Mouse (Mus musculus): Measurements from ENCODE around the gene Uroc1. TPM values are rescaled to one million over a fixed set of nuclear protein-coding genes. Genes with fewer than 3 reads are reported as not detected.
A peak's percentile ranks its signal among the peaks of the same experiment; 100 is the strongest.

The Uroc1 gene
- polyA plus RNA-seq, 1 experiment from 2014 or later: 0.04 TPM

DNA sequence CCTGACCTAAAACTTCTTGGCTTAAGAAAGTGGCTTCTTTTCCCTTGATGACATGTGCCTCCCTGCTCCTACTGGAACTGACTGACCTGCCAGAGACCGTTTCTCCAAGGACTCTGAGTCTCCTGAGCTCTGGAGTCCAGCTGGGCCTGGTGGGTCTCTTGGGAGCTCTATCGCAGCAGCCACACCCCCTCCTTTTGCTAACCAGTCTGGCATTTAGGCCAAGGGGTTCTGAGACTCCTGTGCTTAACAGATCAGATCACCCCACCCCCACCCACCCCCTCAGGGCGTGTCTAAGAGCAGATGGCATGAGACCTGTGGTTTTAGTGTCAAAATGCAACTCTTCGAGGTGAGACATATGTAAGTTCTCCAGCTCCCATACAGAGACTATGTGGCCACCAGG lies 11.3 kb upstream of the Uroc1 start:
- no peak for ATAC-seq (ENCODE audit: low FRiP score, low read depth)
- no peaks in the 10 kb centered on the region for H3K9me3 ChIP-seq
- no peaks in the 10 kb centered on the region for H3K36me3 ChIP-seq
- H3K4me2 ChIP-seq (replicated peaks): no peak overlapping the region
- peaks cover 5% of the 10 kb centered on the region for H3K4me1 ChIP-seq
- H3K9ac ChIP-seq: no peak overlapping the region
- 46% methylated on average over 4 of the region's 4 CpGs for WGBS
- no peak overlapping the region for H3K27ac ChIP-seq
- peaks cover 22% of the 10 kb centered on the region for H3K27me3 ChIP-seq
- no peak overlapping the region for H3K4me3 ChIP-seq

DNA sequence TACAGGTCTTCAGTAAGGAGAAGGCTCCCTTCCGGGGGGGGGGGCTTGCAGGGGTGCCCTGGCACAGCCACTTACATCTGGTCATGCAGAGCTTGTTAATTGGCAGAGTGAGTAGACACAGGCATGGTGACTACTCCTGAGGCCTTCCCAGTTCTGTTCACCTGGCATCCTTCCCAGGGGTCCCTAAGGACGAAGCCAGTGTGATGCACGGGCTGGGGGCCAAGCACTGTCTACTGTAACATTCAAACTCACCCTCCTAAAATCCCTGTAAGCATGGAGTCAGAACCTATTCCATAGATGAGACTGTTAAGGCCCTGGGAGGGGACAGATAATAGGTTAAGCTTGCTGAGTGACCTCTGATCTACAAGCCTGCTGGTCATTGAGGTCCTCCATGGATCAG lies 9.1 kb upstream of the Uroc1 start:
- H3K27ac ChIP-seq: no peak overlapping the region
- WGBS: 63% methylated on average over 3 of the region's 3 CpGs
- H3K4me1 ChIP-seq: peaks cover 5% of the 10 kb centered on the region
- peaks cover 26% of the 10 kb centered on the region for H3K27me3 ChIP-seq
- no peaks in the 10 kb centered on the region for H3K36me3 ChIP-seq
- H3K4me2 ChIP-seq (replicated peaks): no peak overlapping the region
- no peaks in the 10 kb centered on the region for H3K9me3 ChIP-seq
- no peak overlapping the region for H3K4me3 ChIP-seq
- H3K9ac ChIP-seq: no peak overlapping the region
- ATAC-seq (ENCODE audit: low FRiP score, low read depth): no peak

DNA sequence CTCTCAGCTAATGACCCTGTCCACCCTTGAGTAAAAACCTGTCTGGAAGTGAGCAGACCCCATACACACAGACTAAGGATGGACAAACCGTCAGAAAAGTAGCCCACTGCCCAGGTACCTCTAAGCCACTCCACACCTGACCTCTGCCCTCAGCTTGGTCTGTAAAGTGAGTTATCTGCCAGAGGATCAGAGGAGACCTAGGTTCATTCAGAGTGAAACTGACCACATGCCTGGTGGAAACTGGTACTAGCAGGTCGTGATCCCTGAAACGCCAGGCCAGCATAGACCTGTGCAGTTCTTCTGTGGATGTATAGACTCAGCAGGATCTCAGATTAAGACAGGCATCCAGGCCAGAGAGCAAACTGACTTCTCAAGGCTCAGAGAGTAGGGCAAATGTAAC lies 8.6 kb upstream of the Uroc1 start:
- Histone ChIP-seq H3K9ac (no peak overlapping the region), H3K27ac (no peak overlapping the region), H3K27me3 (peaks cover 26% of the 10 kb centered on the region), H3K9me3 (no peaks in the 10 kb centered on the region), H3K4me3 (no peak overlapping the region), H3K4me2 (replicated peaks) (peak overlapping the region; percentile 59; the same call in 1 of the 2 replicates), H3K4me1 (peaks cover 5% of the 10 kb centered on the region), H3K36me3 (no peaks in the 10 kb centered on the region)
- no peak for ATAC-seq (ENCODE audit: low FRiP score, low read depth)
- WGBS: 63% methylated on average over 3 of the region's 3 CpGs

DNA sequence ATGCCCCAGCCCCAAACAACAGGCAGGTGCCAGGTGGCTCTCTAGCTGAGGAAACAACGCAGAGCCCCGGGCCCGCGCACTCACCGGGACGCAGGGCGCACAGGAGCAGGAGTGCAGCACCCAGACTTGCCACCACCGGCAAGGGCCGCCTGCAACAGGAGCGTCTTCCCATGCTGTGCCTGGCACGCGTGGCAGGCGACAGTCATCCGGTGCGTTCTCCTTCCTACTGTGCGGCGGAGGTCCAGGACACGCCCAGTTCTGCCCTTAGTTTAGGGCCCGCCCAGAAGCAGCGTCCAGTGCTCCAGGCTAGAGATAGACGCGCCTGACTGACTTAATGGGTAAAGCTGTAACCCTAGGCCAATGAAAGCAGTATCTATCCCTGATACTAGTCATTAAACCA lies 8.1 kb upstream of the Uroc1 start, which contains the start of gene Chst13:
Chst13 (minus strand) TSS at position 195 of the 400 bp plus-strand sequence.
- 4% methylated on average over 22 of the region's 22 CpGs for WGBS
- no peaks in the 10 kb centered on the region for H3K36me3 ChIP-seq
- peaks cover 26% of the 10 kb centered on the region for H3K27me3 ChIP-seq
- H3K4me1 ChIP-seq: peaks cover 5% of the 10 kb centered on the region
- no peak within 1 kb of the TSS for H3K9ac ChIP-seq
- no peak within 1 kb of the TSS for H3K27ac ChIP-seq
- H3K4me3 ChIP-seq: peak within 1 kb of the TSS; percentile 26
- H3K9me3 ChIP-seq: no peaks in the 10 kb centered on the region
- H3K4me2 ChIP-seq (replicated peaks): peak within 1 kb of the TSS; percentile 59
- ATAC-seq (ENCODE audit: low FRiP score, low read depth): no peak

DNA sequence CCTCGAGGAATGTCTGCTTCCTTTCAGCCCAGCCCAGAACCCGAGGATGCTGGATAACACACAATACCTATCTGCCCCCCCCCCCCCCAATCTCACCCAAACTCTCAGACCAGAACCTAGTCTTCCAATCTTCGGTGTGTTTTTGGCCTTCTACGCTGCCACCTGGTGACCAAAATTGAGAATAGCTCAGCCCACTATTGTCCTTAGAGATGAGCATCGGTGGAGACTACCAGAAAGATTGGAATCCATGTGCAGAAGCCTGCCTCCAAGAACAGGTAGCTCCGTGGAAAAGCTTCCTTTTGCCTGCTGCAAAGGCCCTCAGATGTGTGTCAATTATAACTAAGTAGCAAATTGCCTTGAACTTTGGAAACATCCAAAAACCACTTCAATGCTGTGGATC lies 5.4 kb upstream of the Uroc1 start:
- 23% methylated on average over 6 of the region's 6 CpGs for WGBS
- no peak for ATAC-seq (ENCODE audit: low FRiP score, low read depth)

DNA sequence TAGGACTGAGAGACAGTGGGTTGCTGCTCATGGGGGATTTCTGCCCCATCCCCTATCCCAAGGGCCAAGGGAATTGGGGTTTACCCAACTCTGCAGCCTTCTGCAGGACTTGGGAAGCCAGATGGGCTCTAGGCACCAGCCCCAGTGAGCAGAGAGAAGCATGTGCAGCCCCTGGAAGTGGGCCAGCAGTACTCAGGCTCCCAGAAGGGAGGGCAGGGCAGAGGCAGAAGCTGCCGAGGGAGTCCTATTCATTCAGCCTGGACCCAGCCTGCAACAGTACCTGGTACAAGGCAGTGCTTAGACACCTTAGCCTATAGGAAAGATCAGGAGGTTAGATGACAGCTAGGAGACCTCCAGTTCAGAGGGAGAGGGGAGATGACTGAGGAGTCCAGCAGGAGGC lies 3.1 kb upstream of the Uroc1 start:
- Histone ChIP-seq H3K36me3 (no peaks in the 10 kb centered on the region), H3K9me3 (no peaks in the 10 kb centered on the region), H3K4me3 (no peak overlapping the region), H3K4me2 (replicated peaks) (no peak overlapping the region), H3K27me3 (peaks cover 15% of the 10 kb centered on the region), H3K9ac (no peak overlapping the region), H3K27ac (no peak overlapping the region), H3K4me1 (peaks cover 2% of the 10 kb centered on the region)
- 25% methylated on average over 1 of the region's 1 CpGs for WGBS
- no peak for ATAC-seq (ENCODE audit: low FRiP score, low read depth)

More for the DNA sequence above, 5.4 kb upstream of the Uroc1 start:
- Histone ChIP-seq H3K9me3 (no peaks in the 10 kb centered on the region), H3K36me3 (no peaks in the 10 kb centered on the region), H3K9ac (no peak overlapping the region), H3K4me2 (replicated peaks) (no peak overlapping the region), H3K27ac (no peak overlapping the region), H3K4me1 (peaks cover 5% of the 10 kb centered on the region), H3K4me3 (no peak overlapping the region), H3K27me3 (peaks cover 26% of the 10 kb centered on the region)

DNA sequence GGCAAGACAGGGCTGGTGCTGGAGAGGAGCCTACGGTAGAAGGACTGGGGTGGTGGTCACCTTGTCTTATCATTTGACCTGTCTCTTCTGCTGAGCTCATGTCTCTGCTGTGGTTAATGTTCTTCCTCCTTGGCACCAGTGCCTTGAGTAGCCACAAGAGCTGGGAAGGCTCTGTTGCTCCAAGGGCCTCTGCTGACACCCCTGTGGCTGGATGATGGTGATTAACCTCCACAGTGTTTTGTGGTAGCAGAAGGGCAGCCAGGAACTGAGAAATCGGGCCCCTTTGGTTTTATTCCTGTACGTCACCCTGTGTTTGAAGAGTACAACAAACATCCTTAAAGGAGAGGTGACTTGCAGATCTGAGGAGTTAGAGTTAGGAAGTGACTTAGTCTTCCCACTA lies 1.2 kb downstream of the Uroc1 start:
- H3K9ac ChIP-seq: no peak overlapping the region
- no peak for ATAC-seq (ENCODE audit: low FRiP score, low read depth)
- no peak overlapping the region for H3K4me3 ChIP-seq
- no peaks in the 10 kb centered on the region for H3K27me3 ChIP-seq
- H3K9me3 ChIP-seq: no peaks in the 10 kb centered on the region
- H3K36me3 ChIP-seq: no peaks in the 10 kb centered on the region
- no peaks in the 10 kb centered on the region for H3K4me1 ChIP-seq
- H3K4me2 ChIP-seq (replicated peaks): no peak overlapping the region
- 85% methylated on average over 3 of the region's 3 CpGs for WGBS
- no peak overlapping the region for H3K27ac ChIP-seq

DNA sequence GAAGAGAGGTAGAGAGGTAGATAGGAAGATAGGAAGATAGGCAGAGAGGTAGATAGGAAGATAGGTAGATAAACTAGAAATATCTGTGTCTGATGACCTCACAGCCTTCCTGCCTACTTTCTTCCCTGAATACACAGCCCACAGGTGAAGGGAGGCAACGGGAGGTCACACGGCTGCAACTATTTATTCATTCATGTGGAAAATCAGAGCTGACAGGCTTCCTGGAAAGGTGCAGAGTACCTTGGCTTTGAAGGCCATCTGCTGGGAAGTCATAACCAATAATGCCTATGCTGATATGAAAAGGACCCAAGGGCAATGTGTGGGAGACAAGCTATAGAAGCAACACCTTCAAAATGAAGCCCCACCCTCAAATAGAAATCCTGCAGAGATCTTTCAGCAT lies 9.3 kb downstream of the Uroc1 start:
- Histone ChIP-seq H3K4me3 (no peak overlapping the region), H3K4me2 (replicated peaks) (no peak overlapping the region), H3K9me3 (no peaks in the 10 kb centered on the region), H3K36me3 (no peaks in the 10 kb centered on the region), H3K9ac (no peak overlapping the region), H3K4me1 (no peaks in the 10 kb centered on the region), H3K27ac (no peak overlapping the region), H3K27me3 (no peaks in the 10 kb centered on the region)
- WGBS: 78% methylated on average over 2 of the region's 2 CpGs
- ATAC-seq (ENCODE audit: low FRiP score, low read depth): no peak

DNA sequence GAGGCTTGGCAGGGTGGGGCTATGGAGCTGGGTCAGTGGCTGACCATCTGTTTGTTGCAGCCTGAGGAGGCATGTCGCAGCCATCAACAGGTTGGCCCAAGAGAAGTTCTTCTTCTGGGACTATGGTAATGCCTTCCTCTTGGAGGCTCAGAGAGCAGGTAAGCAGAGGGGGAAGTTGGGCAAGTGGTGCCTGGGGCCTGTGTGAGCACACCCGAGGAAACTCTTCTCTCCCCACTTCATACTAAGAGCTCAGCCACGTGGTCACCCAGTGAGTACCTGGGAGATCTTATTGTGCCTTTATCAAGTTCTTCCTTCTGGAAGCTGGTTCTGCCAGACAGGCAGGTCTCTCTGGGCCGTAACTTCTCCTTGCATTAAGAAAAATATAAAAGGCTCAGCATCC lies 14.1 kb downstream of the Uroc1 start:
- no peak overlapping the region for H3K4me2 ChIP-seq (replicated peaks)
- no peaks in the 10 kb centered on the region for H3K9me3 ChIP-seq
- H3K9ac ChIP-seq: no peak overlapping the region
- ATAC-seq (ENCODE audit: low FRiP score, low read depth): no peak
- no peaks in the 10 kb centered on the region for H3K27me3 ChIP-seq
- H3K36me3 ChIP-seq: no peaks in the 10 kb centered on the region
- H3K4me1 ChIP-seq: no peaks in the 10 kb centered on the region
- no peak overlapping the region for H3K27ac ChIP-seq
- 70% methylated on average over 4 of the region's 4 CpGs for WGBS
- no peak overlapping the region for H3K4me3 ChIP-seq

DNA sequence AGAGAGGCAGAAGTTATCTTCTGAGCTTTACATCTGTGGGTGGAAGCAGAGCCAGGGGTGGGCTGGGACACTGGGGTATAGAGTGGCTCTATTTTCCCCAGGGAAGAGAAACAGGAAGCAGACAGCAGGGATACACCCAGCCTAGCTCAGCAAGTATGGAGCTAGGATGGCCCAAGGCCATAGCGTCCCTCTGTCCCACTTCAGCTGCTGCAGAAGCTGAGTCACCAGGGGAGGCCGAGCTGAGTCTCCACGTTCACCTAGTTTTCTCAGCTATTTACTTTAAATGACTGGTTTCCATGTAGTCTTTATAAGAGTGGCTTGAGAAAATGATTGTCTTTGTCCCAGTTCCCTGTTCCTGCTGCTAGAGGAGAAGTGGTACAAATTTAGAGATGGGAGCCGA lies 15.4 kb downstream of the Uroc1 start:
- no peaks in the 10 kb centered on the region for H3K27me3 ChIP-seq
- no peak overlapping the region for H3K9ac ChIP-seq
- no peak overlapping the region for H3K4me3 ChIP-seq
- no peak overlapping the region for H3K27ac ChIP-seq
- no peak for ATAC-seq (ENCODE audit: low FRiP score, low read depth)
- no peaks in the 10 kb centered on the region for H3K9me3 ChIP-seq
- H3K4me1 ChIP-seq: no peaks in the 10 kb centered on the region
- WGBS: 73% methylated on average over 4 of the region's 4 CpGs
- H3K4me2 ChIP-seq (replicated peaks): no peak overlapping the region
- no peaks in the 10 kb centered on the region for H3K36me3 ChIP-seq

DNA sequence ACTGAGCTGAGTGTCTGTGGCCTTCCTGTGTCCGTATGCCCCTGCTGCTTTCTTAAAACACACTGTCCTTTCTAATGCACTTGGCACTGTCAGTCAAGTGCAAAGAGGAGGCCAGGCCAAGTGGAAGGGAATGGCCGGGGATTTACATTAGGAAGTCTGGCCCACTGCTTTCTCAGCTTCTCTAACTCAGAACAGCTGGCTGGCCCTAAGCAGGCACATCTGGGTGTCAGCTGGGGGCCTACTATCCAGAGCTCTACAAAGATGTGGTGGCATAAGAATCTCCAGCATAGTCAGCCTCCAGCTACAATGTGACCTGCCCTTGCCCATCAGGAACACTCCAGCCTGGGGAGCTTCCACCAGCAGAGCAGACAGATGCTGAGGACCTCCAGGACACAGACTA lies 16.9 kb downstream of the Uroc1 start:
- 41% methylated on average over 2 of the region's 2 CpGs for WGBS
- no peaks in the 10 kb centered on the region for H3K27me3 ChIP-seq
- H3K9me3 ChIP-seq: no peaks in the 10 kb centered on the region
- H3K9ac ChIP-seq: no peak overlapping the region
- H3K4me2 ChIP-seq (replicated peaks): no peak overlapping the region
- H3K4me1 ChIP-seq: no peaks in the 10 kb centered on the region
- ATAC-seq (ENCODE audit: low FRiP score, low read depth): 0 out of 2 replicates have a peak, but pooled peaks have one; percentile 36
- H3K27ac ChIP-seq: no peak overlapping the region
- H3K4me3 ChIP-seq: no peak overlapping the region
- H3K36me3 ChIP-seq: no peaks in the 10 kb centered on the region

DNA sequence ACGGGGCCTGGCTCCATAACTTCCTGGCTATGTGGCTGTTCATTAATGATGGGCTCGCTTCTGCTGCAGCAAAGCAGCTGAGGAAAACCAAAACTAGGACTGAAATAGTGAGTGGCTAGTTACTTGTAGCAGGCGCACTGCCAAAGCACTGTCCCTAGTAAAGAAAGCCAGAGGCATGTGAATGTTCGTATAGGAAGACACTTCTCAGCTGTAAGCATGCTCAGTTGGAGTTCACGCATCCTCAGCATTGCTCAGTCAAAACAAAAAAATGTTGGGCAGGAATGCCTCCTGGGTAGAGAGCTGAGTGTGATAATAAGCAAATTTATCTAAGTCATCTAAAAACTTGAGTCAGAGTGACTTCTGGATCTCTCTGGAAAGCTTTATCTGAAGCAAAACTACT lies 25.1 kb downstream of the Uroc1 start:
- ATAC-seq (ENCODE audit: low FRiP score, low read depth): no peak
- Histone ChIP-seq H3K27me3 (no peaks in the 10 kb centered on the region), H3K9me3 (no peaks in the 10 kb centered on the region), H3K4me3 (no peak overlapping the region), H3K9ac (no peak overlapping the region), H3K4me1 (peaks cover 36% of the 10 kb centered on the region), H3K4me2 (replicated peaks) (no peak overlapping the region), H3K27ac (no peak overlapping the region), H3K36me3 (no peaks in the 10 kb centered on the region)
- WGBS: 52% methylated on average over 5 of the region's 5 CpGs

DNA sequence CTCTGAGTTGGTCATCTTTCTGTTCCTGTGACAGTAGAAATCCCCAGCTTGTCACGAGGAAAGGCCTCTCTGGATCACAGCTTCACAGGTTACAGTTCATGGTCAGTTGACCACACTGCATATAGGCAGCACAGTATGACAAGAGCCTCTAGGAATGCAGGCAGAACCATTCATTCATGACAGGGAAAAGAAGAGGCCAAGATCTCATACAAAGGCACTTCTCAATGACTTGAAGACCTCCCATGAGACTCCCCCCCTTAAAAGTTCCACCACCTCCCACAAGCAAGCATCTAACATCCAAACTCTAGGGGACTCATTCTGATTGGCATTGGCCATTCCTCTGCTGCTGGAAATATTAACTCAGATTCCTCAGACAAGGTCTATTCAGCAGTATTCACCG lies 26.4 kb downstream of the Uroc1 start:
- no peak for ATAC-seq (ENCODE audit: low FRiP score, low read depth)
- H3K4me3 ChIP-seq: no peak overlapping the region
- H3K36me3 ChIP-seq: no peaks in the 10 kb centered on the region
- peak overlapping the region; percentile 82 for H3K27ac ChIP-seq
- H3K4me1 ChIP-seq: peaks cover 36% of the 10 kb centered on the region
- 0 out of 2 replicates have a peak overlapping the region, but pooled peaks have one; percentile 14 for H3K4me2 ChIP-seq (replicated peaks)
- no peaks in the 10 kb centered on the region for H3K9me3 ChIP-seq
- 82% methylated on average over 2 of the region's 2 CpGs for WGBS
- H3K27me3 ChIP-seq: no peaks in the 10 kb centered on the region
- no peak overlapping the region for H3K9ac ChIP-seq
